Mouse (Mus musculus) limb, embryonic 10.5 days (tissue): ENCODE measurements at regions not wholly inside any gene's neighbourhood (a gene's known extent, or its start where the extent isn't known, plus 50 kb on each side); places are given as distances from the start of the nearest gene placed in this dataset.
"Not testable (repeated sequence)": the region's sequence is repeated elsewhere in the genome, so short reads cannot be mapped to it uniquely, and the experiment has no call there.

Experiments used
- DNase-seq: peaks from one replicate; pipeline ENCODE4 v3.0.0-alpha.2; 2017; ENCODE audit warnings: low spot score
- H3K27ac ChIP-seq: fragments of 300-500 bp; sonication (generic); 2 replicates; pipeline ENCODE4 v1.5.1; 2016; ENCODE audit warnings: mild to moderate bottlenecking
- H3K27me3 ChIP-seq: fragments of 300-500 bp; sonication (generic); 2 replicates; pipeline ENCODE4 v1.6.1; 2016; ENCODE audit warnings: low read depth, mild to moderate bottlenecking; ENCODE audit not compliant: poor library complexity, severe bottlenecking
- H3K36me3 ChIP-seq: fragments of 300-500 bp; sonication (generic); 2 replicates; pipeline ENCODE4 v1.6.1; 2016; ENCODE audit warnings: mild to moderate bottlenecking, moderate library complexity
- H3K4me1 ChIP-seq: fragments of 300-500 bp; sonication (generic); 2 replicates; pipeline ENCODE4 v1.6.1; 2016
- H3K4me3 ChIP-seq: fragments of 300-500 bp; sonication (generic); 2 replicates; pipeline ENCODE4 v1.5.1; 2016; ENCODE audit warnings: mild to moderate bottlenecking, moderate library complexity
- H3K9me3 ChIP-seq: fragments of 300-500 bp; sonication (generic); replicated peaks from 2 replicates; pipeline ENCODE4 v1.6.1; 2016; ENCODE audit warnings: mild to moderate bottlenecking
- WGBS: fragments of 180-500 bp; shearing (Covaris S2); methylation state at CpG from one replicate; pipeline ENCODE4 v1.1.7; 2016; 5-methylcytosine and 5-hydroxymethylcytosine counted together

DNA sequence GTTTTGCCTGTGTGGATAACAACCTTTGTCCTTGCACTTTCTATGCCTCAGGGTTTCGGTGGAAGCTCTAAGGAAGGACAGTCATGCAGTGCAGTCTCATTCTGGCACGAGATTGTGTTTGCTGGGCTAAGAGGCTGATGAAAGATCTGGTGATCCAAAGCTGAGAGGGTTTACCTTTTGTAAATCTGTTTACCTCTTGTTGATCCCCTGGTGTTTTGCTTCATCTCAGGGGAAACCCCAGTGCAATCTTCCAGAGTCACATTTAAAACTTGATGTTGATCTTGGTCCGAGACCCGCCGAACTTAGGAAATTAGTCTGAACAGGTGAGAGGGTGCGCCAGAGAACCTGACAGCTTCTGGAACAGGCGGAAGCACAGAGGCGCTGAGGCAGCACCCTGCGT is 54.6 kb upstream of the Gm12728 start:
- not testable (repeated sequence) for H3K27me3 ChIP-seq, H3K4me1 ChIP-seq, H3K27ac ChIP-seq, H3K36me3 ChIP-seq, H3K9me3 ChIP-seq, DNase-seq, H3K4me3 ChIP-seq
- 96% methylated on average over 8 of the region's 9 CpGs for WGBS
